Mouse (Mus musculus): ENCODE results near the gene Fezf1.

DNA sequence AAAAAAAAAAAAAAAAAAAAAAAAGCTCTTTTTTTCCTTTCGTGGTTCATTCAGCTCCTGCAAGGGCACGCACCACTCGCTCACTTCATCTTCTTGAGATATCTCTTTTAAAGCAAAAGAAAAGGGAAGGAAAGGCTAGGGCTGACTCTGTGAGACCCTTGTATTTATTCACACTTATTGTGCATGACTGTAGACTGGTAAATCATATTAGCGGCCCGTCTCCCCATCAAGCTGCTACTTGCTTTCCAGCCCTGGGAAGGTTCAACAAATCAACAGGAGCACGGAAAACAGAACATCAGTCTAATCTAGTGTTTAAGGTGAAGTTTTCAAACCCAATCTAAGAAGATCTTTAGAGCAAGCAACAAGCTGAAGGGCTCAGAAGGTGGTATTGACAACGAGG, 24.4 kb upstream of the Fezf1 start:
- TF ChIP-seq CTCF (conservative IDR thresholded peaks at IDR 0.05; ENCODE audit: insufficient read depth, insufficient read length, low read depth, low read length) = no peak
- no peak for TF ChIP-seq POLR2A (IDR thresholded peaks at IDR 0.05; ENCODE audit: low read depth, low read length)

Measured in kidney, adult 2 months (tissue).